Mouse (Mus musculus) bone marrow, adult 2 months (tissue): ENCODE results near the gene Fam117b.

Experiments
- CTCF ChIP-seq: fragments of 200-500 bp; IDR thresholded peaks from 2 replicates; pipeline ENCODE4 v1.5.1; 2011; ENCODE audit warnings: low read length, control low read depth; ENCODE audit not compliant: control insufficient read depth, insufficient read depth
- POLR2A ChIP-seq: fragments of 200-500 bp; IDR thresholded peaks from 2 replicates; pipeline ENCODE4 v1.6.1; 2011; ENCODE audit warnings: low read depth, mild to moderate bottlenecking, control low read depth, low read length, borderline replicate concordance; ENCODE audit not compliant: control insufficient read depth

DNA sequence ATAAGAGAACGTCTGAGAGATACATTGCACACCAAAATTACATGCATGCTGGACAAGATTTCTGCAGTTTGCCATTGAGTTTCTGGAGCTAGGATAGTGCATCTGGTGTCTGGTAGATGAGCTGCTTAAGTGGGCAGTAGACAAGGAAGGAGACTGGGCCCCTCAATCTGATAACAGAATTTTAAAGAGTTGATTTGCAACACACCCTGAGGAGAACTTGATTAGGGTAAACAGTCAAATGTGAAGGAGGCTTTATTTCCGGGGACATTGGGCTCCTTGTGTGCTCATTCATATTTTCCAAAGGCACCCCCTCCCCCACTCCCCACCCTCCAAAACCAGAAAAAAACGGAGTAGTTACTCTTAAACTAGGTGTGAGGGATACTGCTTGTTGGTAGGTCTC, 2.0 kb downstream of the Fam117b start:
- no peak for TF ChIP-seq CTCF
- TF ChIP-seq POLR2A = no peak
